Mouse (Mus musculus) myocyte (in vitro differentiated cells): ENCODE results near the gene Krtcap2. TPM values are rescaled to one million over a fixed set of nuclear protein-coding genes. Genes with fewer than 3 reads are reported as not detected.

ENCODE experiments used
- H3K27me3 ChIP-seq: one replicate; pipeline ENCODE4 v1.6.1; 2011; ENCODE audit not compliant: control insufficient read depth, insufficient read depth, insufficient read length
- H3K36me3 ChIP-seq: one replicate; pipeline ENCODE4 v1.6.1; 2011; ENCODE audit not compliant: control insufficient read depth, insufficient read depth
- H3K4me2 ChIP-seq: one replicate; pipeline ENCODE4 v1.6.1; 2011; ENCODE audit warnings: low read depth, control low read depth
- H3K4me3 ChIP-seq: one replicate; pipeline ENCODE4 v1.5.1; 2011; ENCODE audit warnings: mild to moderate bottlenecking, control low read depth, moderate library complexity
- H3K79me2 ChIP-seq: one replicate; pipeline ENCODE4 v1.6.1; 2011; ENCODE audit not compliant: control insufficient read depth, insufficient read depth
- H3ac ChIP-seq: one replicate; pipeline ENCODE4 v1.6.1; 2011; ENCODE audit not compliant: control insufficient read depth, insufficient read length
- CEBPB ChIP-seq: IDR thresholded peaks from 2 replicates; pipeline ENCODE4 v1.6.1; 2011; ENCODE audit warnings: mild to moderate bottlenecking, moderate library complexity; ENCODE audit not compliant: poor library complexity, insufficient read depth, severe bottlenecking
- E2F4 ChIP-seq: IDR thresholded peaks from one replicate; pipeline ENCODE4 v1.6.1; 2011; ENCODE audit warnings: mild to moderate bottlenecking, control low read depth, moderate library complexity; ENCODE audit not compliant: insufficient read depth
- MAX ChIP-seq: IDR thresholded peaks from one replicate; pipeline ENCODE4 v1.6.1; 2011; ENCODE audit warnings: low read depth, mild to moderate bottlenecking, control low read depth
- MYOD1 ChIP-seq, 3 experiments: IDR thresholded peaks; one replicate each; pipeline ENCODE4 v1.6.1; 2011; ENCODE audit warnings: control low read depth in 2 of 3, low read depth in 2 of 3, mild to moderate bottlenecking in 2 of 3, moderate library complexity in 1 of 3; ENCODE audit not compliant: insufficient read length in 2 of 3, control insufficient read depth in 1 of 3
- MYOG ChIP-seq, 3 experiments: IDR thresholded peaks; one replicate each; pipeline ENCODE4 v1.6.1; 2011; ENCODE audit warnings: control low read depth in 2 of 3, low read depth in 2 of 3, mild to moderate bottlenecking in 2 of 3; ENCODE audit not compliant: insufficient read length in 2 of 3, control insufficient read depth in 1 of 3, insufficient read depth in 1 of 3
- POLR2A ChIP-seq: IDR thresholded peaks from one replicate; pipeline ENCODE4 v1.6.1; 2011; ENCODE audit warnings: low read depth, mild to moderate bottlenecking, control low read depth, moderate library complexity; ENCODE audit not compliant: insufficient read length
- POLR2AphosphoS2 ChIP-seq: IDR thresholded peaks from one replicate; pipeline ENCODE4 v1.6.1; 2011; ENCODE audit warnings: low read depth, control low read depth; ENCODE audit not compliant: insufficient read length
- REST ChIP-seq: IDR thresholded peaks from one replicate; pipeline ENCODE4 v1.6.1; 2011; ENCODE audit warnings: mild to moderate bottlenecking, control low read depth, moderate library complexity; ENCODE audit not compliant: insufficient read depth, insufficient read length
- SRF ChIP-seq: IDR thresholded peaks from one replicate; pipeline ENCODE4 v1.6.1; 2011; ENCODE audit warnings: low read depth; ENCODE audit not compliant: control insufficient read depth, insufficient read length
- TCF12 ChIP-seq: IDR thresholded peaks from one replicate; pipeline ENCODE4 v1.6.1; 2011; ENCODE audit warnings: mild to moderate bottlenecking, control low read depth; ENCODE audit not compliant: poor library complexity, insufficient read depth, severe bottlenecking
- TCF3 ChIP-seq: IDR thresholded peaks from one replicate; pipeline ENCODE4 v1.6.1; 2011; ENCODE audit warnings: low read depth, control low read depth; ENCODE audit not compliant: insufficient read length
- USF1 ChIP-seq: IDR thresholded peaks from one replicate; pipeline ENCODE4 v1.6.1; 2011; ENCODE audit warnings: low read depth, mild to moderate bottlenecking, control low read depth, moderate library complexity
- polyA plus RNA-seq: library from polyadenylated mRNA; unstranded; fragments of >200 nt; fragmentation: generic; extraction: Trizol; gene quantifications from one replicate; pipeline ENCODE4 v1.2.1, GENCODE M21; 2012; ENCODE audit warnings: missing spikeins

The Krtcap2 gene
- polyA plus RNA-seq, 1 experiment, result 371 TPM

DNA sequence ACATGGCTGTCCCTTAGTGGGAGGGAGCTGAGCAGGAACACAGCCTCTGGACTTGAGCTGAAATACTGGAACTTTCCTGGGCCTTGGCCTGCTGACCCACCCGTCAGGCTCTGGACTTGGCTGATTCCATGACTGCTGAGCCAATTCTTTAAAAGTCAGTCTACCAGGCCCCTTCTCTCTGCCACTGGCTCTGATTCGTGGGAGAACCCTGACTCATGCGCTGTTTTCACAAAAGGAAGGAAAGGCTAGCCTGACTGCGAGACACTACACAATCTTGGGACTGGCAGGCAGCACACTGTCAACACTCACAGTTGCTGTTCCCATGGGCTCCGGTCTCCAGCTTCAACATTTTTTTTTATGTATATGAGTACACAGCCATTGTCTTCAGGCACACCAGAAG lies 10.4 kb downstream of the Krtcap2 start:
- Histone ChIP-seq H3K4me2 (no peak overlapping the region), H3K4me3 (no peak overlapping the region), H3ac (no peak overlapping the region), H3K36me3 (no peaks in the 10 kb centered on the region), H3K27me3 (no peaks in the 10 kb centered on the region), H3K79me2 (no peaks in the 10 kb centered on the region)
- no peak for TF ChIP-seq TCF3
- TF ChIP-seq POLR2A, result no peak
- no peak for TF ChIP-seq TCF12
- TF ChIP-seq SRF, result no peak
- no peak for TF ChIP-seq E2F4
- no peak for TF ChIP-seq MAX
- no peak for TF ChIP-seq USF1
- TF ChIP-seq REST, result no peak
- no peak for TF ChIP-seq MYOD1 (IDR thresholded peaks at IDR 0.05; ENCODE audit: control insufficient read depth in 1 of 3, insufficient read length in 2 of 3, low read depth in 2 of 3)
- no peak for TF ChIP-seq CEBPB
- no peak for TF ChIP-seq POLR2AphosphoS2
- no peak for TF ChIP-seq MYOG (IDR thresholded peaks at IDR 0.05; ENCODE audit: control insufficient read depth in 1 of 3, insufficient read depth in 1 of 3, insufficient read length in 2 of 3, low read depth in 2 of 3)

DNA sequence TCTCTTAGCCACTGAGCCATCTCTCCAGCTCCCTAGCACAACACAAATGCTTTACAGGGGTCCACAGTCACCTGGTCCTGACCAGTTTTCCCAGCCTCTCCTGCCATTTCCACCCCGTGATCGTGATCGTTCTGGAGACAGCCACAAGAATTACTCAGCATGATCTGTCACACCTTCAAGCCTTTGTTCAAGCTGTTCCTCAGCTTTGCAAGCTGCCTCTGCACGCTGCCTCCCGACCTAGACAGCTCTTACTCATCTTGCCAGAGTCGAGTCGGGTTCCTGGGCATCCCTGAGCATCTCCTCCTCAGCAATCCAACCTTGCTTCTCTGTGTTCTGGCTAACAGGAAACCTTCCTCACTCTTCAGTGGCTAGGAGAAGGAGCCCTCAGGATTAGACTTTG lies 13.3 kb downstream of the Krtcap2 start, which contains the start of gene Dpm3:
Gene Dpm3, plus strand, starts transcription at position 283 of the 400 bp plus-strand sequence.
- TF ChIP-seq E2F4, result no peak
- TF ChIP-seq USF1, result no peak
- no peak for TF ChIP-seq TCF12
- TF ChIP-seq TCF3, result no peak
- TF ChIP-seq POLR2AphosphoS2, result no peak
- no peak for TF ChIP-seq MYOD1 (IDR thresholded peaks at IDR 0.05; ENCODE audit: control insufficient read depth in 1 of 3, insufficient read length in 2 of 3, low read depth in 2 of 3)
- no peak for TF ChIP-seq MYOG (IDR thresholded peaks at IDR 0.05; ENCODE audit: control insufficient read depth in 1 of 3, insufficient read depth in 1 of 3, insufficient read length in 2 of 3, low read depth in 2 of 3)
- no peak for TF ChIP-seq POLR2A
- TF ChIP-seq CEBPB, result no peak
- TF ChIP-seq MAX, result no peak
- no peak for TF ChIP-seq SRF
- no peak for TF ChIP-seq REST
- H3ac ChIP-seq, result no peak within 1 kb of the TSS
- no peaks in the 10 kb centered on the region for H3K27me3 ChIP-seq
- no peak within 1 kb of the TSS for H3K4me3 ChIP-seq
- H3K4me2 ChIP-seq, result no peak within 1 kb of the TSS
- no peaks in the 10 kb centered on the region for H3K36me3 ChIP-seq
- no peaks in the 10 kb centered on the region for H3K79me2 ChIP-seq

DNA sequence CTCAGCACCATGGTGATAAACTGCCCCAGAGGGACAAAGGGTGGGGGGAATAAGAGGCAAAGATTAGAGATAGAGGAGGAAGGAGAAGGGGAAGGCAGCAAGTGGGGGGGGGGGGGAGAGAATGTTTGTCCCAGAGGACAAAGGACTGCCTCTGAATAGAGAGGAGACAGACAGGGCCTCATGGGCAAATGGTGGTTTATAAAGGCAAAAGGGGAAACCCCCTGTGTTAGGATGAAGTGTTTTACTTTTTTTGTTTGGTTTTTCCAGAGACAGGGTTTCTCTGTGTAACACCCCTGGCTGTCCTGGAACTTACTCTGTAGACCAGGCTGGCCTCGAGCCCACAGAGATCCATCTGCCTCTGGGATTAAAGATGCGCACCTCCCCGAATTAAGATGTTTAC lies 14.4 kb downstream of the Krtcap2 start:
- no peak for TF ChIP-seq E2F4
- TF ChIP-seq MYOG (IDR thresholded peaks at IDR 0.05; ENCODE audit: control insufficient read depth in 1 of 3, insufficient read depth in 1 of 3, insufficient read length in 2 of 3, low read depth in 2 of 3), result no peak
- TF ChIP-seq TCF3, result no peak
- TF ChIP-seq MAX, result no peak
- TF ChIP-seq TCF12, result no peak
- Histone ChIP-seq H3K4me2 (no peak overlapping the region), H3K27me3 (no peaks in the 10 kb centered on the region), H3K36me3 (no peaks in the 10 kb centered on the region), H3K4me3 (no peak overlapping the region), H3ac (no peak overlapping the region), H3K79me2 (no peaks in the 10 kb centered on the region)

DNA sequence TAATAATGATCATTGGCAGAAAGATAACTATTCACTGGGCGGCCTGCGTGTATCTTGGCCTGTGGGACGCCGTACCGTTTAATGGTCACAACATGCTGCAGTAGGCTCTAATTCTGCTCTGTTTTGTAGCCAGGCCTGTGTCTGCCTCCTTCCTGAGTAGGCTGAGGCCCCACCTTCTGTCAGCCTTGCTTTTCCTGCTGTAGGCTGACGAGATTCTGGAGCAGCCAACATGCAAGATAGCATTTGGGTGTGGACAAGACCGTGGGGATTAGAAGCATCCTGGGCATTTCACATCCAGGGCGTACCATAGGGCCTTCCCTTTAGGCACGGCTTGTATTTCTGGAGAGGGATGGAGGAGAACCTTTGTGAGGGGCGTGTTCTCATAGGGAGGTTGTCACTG lies 16.7 kb downstream of the Krtcap2 start:
- Histone ChIP-seq H3K79me2 (peaks cover 6% of the 10 kb centered on the region), H3K36me3 (no peaks in the 10 kb centered on the region), H3ac (no peak overlapping the region), H3K4me3 (no peak overlapping the region), H3K27me3 (no peaks in the 10 kb centered on the region), H3K4me2 (no peak overlapping the region)
- no peak for TF ChIP-seq USF1
- TF ChIP-seq SRF, result no peak
- no peak for TF ChIP-seq TCF12
- TF ChIP-seq POLR2A, result no peak

DNA sequence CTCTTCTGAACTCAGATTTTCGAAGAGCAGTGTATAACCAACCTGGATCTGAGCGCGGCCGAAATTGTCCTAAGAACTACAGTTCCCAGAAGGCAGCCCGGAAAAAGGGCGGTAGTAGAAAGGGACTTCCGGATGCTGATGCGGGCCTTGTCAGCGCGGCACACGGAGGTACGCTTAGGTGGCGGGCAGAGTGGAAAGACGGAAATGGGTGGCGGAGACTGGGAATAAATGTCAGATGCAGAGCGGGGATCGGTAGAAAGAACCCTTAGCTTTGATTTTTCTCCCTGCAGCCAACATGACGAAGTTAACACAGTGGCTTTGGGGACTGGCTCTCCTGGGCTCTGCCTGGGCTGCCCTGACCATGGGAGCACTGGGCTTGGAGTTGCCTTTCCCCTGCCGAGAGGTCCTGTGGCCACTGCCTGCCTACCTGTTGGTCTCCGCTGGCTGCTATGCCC lies 20.7 kb downstream of the Krtcap2 start:
- H3K79me2 ChIP-seq, result peaks cover 19% of the 10 kb centered on the region
- peak overlapping the region; percentile 37 for H3ac ChIP-seq
- peak overlapping the region; percentile 68 for H3K4me3 ChIP-seq
- H3K36me3 ChIP-seq, result no peaks in the 10 kb centered on the region
- TF ChIP-seq USF1 (no peak), POLR2A (peak; percentile 79), POLR2AphosphoS2 (peak; percentile 86)
- no peaks in the 10 kb centered on the region for H3K27me3 ChIP-seq
- peak overlapping the region; percentile 93 for H3K4me2 ChIP-seq

DNA sequence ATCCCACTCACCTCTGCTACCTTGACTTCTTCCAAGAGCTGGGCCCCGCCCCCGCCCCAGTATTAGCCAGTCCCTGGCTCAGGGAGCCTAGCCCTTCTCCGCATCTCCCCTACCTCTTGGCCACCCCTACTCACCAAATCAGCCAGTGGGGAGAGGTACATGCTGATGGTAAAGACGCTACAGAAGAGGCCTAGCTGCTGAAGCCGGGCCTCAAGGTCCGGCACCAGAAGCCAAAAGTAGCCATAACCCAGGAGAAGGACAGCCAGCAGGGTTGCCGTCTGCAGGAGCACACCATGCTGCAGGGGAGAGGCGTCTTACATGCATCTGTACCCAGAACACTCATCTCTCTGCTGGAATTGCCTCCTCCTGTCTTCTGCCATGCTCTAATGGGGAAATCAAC lies 23.1 kb downstream of the Krtcap2 start:
- Histone ChIP-seq H3K27me3 (no peaks in the 10 kb centered on the region), H3K36me3 (no peaks in the 10 kb centered on the region), H3K79me2 (peaks cover 19% of the 10 kb centered on the region), H3ac (no peak overlapping the region), H3K4me2 (peak overlapping the region; percentile 96), H3K4me3 (peak overlapping the region; percentile 55)
- TF ChIP-seq SRF (no peak), USF1 (no peak), MYOD1 (IDR thresholded peaks at IDR 0.05; ENCODE audit: control insufficient read depth in 1 of 3, insufficient read length in 2 of 3, low read depth in 2 of 3) (no peak), TCF12 (no peak)
